Mouse (Mus musculus): ENCODE results near the gene Faap100. TPM values are rescaled to one million over a fixed set of nuclear protein-coding genes. Genes with fewer than 3 reads are reported as not detected.

The Faap100 gene
- total and polyA plus RNA-seq, 2 experiments from 2014 or later = 109 to 180 TPM

DNA sequence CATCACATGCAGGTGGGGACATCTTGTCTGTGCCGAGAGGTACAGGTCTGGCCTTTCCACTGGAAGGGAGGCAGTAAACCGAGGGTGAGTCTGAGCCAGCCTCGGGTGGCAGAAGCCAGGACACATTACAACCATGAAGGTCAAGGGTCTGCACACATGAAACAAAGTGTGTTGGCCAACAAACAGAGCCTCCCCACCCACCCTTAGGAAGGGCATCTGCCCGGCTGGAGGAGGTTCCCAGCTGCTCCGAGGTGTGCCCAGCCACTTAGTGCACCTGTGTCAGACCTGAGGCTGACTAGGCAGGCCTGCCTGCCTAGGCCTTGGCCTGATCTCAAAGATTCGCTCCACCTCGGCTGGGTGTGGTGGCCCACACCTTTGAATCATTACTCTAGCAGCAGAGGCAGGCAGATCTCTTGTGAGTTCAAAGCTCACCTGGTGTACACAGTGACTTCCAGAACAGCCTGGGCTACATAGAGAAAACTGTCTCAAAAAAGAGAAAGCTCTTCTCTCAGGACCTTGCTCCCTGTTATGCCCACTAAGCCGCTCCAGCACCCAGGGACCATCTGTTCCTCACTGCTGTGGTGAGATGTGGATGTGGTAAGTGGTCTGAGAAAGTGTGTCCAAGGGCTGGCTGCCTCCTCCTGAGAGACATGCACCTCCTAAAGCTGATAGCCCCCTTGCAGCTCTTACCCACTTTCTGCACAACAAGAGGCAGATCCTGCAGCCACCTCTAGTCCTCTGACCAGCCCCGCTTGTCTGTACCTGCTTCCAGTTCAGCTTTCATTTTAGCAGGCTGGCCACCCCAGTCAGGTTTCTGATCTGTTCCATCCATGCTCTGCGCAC is 27.1 kb downstream of the Faap100 start:
- H3K9me3 ChIP-seq (ENCODE audit: low read length) = no peaks in the 10 kb centered on the region
- ATAC-seq (ENCODE audit: low FRiP score) = no peak
- 88% methylated on average over 10 of the region's 10 CpGs for WGBS
- TF ChIP-seq CTCF (IDR thresholded peaks at IDR 0.05) = no peak
- H3K27me3 ChIP-seq (ENCODE audit: insufficient read depth, low read length) = no peaks in the 10 kb centered on the region
- H3K4me1 ChIP-seq (ENCODE audit: insufficient read depth, low read length) = peaks cover 7% of the 10 kb centered on the region; the same call in 1 of the 2 replicates
- H3K4me2 ChIP-seq (ENCODE audit: low read depth, low read length, poor library complexity, severe bottlenecking) = peak overlapping the region; percentile 74; the same call in 1 of the 2 replicates
- no peaks in the 10 kb centered on the region for H3K36me3 ChIP-seq (ENCODE audit: insufficient read depth, low read length)
- H3K4me3 ChIP-seq (ENCODE audit: low read depth, low read length) = no peak overlapping the region
- peak overlapping the region; percentile 99 for H3K27ac ChIP-seq (ENCODE audit: low read depth, low read length)
- no peak overlapping the region for H3K9ac ChIP-seq (replicated peaks; ENCODE audit: low read length, poor library complexity, severe bottlenecking)
- no peak for DNase-seq (ENCODE audit: low spot score)

DNA sequence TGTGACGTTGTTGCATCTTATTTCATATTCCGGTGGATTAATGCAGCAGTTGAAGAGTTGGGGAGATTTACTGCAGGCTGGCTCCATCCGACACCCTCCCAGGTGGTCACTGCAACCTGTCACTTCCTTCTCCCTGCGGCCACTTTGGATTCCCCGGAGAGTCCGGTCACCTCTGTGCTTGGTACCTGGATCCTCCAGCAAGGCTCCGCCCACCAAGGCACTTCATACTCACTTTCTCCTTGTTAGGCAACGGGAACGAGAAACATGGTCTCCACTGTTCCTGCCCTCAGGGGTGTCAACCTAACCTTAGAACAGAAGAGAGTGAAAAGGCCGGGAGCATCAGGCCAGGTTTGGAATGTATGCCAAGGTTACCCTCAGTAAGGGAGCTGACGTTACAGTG is 27.9 kb downstream of the Faap100 start:
- Histone ChIP-seq H3K36me3 (ENCODE audit: insufficient read depth, low read length) (no peaks in the 10 kb centered on the region), H3K9me3 (ENCODE audit: low read length) (no peaks in the 10 kb centered on the region), H3K27me3 (ENCODE audit: insufficient read depth, low read length) (no peaks in the 10 kb centered on the region), H3K9ac (replicated peaks; ENCODE audit: low read length, poor library complexity, severe bottlenecking) (peak overlapping the region; percentile 100), H3K4me3 (ENCODE audit: low read depth, low read length) (peak overlapping the region; percentile 97), H3K4me2 (ENCODE audit: low read depth, low read length, poor library complexity, severe bottlenecking) (peak overlapping the region; percentile 74), H3K27ac (ENCODE audit: low read depth, low read length) (peak overlapping the region; percentile 99), H3K4me1 (ENCODE audit: insufficient read depth, low read length) (peaks cover 7% of the 10 kb centered on the region; the same call in 1 of the 2 replicates)
- TF ChIP-seq CTCF (IDR thresholded peaks at IDR 0.05) = no peak
- DNase-seq (ENCODE audit: low spot score) (no peak), ATAC-seq (ENCODE audit: low FRiP score) (no peak)
- 16% methylated on average over 11 of the region's 11 CpGs for WGBS

DNA sequence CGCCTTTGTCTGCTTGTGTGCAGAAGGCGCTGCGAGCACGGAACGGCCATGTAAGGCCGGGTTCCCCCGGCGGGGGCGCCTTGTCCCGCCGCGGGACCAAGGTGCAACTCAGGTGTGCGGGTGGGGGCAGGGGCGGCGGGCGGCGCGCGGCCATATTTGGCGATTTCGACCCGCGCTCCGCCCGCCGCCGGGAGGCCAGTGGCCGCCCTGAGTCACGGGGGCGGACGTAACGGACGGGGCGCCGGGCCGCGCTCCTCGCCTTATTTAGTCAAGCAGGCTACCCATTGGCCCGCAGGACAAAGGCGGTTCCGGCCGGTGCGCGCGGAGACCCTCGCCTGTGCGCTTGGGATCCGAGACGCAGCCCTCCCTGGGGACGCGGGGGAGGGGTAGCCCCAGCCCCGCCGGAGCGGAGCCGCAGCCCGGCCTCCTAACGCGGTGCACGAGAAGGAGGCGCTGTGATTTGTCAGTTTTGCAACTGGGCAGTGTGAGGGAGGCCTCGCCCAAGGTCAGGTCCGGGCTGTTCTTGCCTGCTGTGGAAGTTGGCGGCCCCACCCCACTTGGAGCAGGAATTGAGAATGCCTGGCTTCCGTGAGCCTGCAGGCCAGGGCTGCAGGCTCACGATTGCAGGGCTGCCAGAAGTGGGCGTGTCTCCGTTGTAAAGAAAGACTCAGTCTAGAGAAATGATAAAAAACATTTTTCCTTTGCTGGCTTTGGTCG is 28.4 kb downstream of the Faap100 start:
- 1% methylated on average over 62 of the region's 68 CpGs for WGBS
- peak; percentile 22; the same call in 1 of the 2 replicates for TF ChIP-seq CTCF (IDR thresholded peaks at IDR 0.05)
- Histone ChIP-seq H3K27me3 (ENCODE audit: insufficient read depth, low read length) (no peaks in the 10 kb centered on the region), H3K9ac (replicated peaks; ENCODE audit: low read length, poor library complexity, severe bottlenecking) (peak overlapping the region; percentile 100), H3K4me3 (ENCODE audit: low read depth, low read length) (peak overlapping the region; percentile 97), H3K4me1 (ENCODE audit: insufficient read depth, low read length) (peaks cover 7% of the 10 kb centered on the region; the same call in 1 of the 2 replicates), H3K36me3 (ENCODE audit: insufficient read depth, low read length) (peaks cover 3% of the 10 kb centered on the region), H3K27ac (ENCODE audit: low read depth, low read length) (peak overlapping the region; percentile 99), H3K9me3 (ENCODE audit: low read length) (no peaks in the 10 kb centered on the region), H3K4me2 (ENCODE audit: low read depth, low read length, poor library complexity, severe bottlenecking) (peak overlapping the region; percentile 74)
- ATAC-seq (ENCODE audit: low FRiP score) = peak; percentile 67
- peak; percentile 92 for DNase-seq (ENCODE audit: low spot score)

DNA sequence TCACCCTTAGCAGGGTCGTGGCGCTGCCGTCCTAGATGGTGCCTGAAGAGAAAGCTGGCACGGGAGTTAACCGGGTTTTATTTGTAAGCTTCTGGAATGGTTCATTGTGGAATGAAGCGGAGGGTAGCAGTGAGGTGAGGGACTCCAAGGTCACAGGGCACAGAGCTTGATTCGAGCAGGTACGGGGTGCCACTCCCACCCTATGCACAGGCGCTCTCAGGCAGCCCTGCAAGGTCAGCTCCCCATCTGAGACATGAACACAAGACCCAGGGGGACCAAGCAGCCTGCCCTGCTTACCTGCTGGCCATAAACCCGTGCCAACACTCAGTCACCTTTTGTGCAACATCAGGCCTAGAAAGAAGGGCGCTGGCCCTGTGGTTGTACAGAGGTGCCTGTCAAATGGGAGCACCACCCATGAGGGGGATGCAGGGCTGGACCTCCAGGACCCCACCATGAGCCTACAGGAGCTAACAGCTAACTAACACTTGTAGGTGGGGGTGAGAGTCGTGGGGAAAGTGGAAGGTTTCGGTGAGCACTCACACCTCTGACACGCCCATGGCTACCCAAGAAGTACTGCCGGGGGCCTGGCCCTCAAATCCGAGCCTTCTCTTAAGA is 29.1 kb downstream of the Faap100 start:
- H3K9ac ChIP-seq (replicated peaks; ENCODE audit: low read length, poor library complexity, severe bottlenecking) = peak overlapping the region; percentile 100
- H3K36me3 ChIP-seq (ENCODE audit: insufficient read depth, low read length) = peaks cover 6% of the 10 kb centered on the region
- WGBS = 0% methylated on average over 16 of the region's 16 CpGs
- DNase-seq (ENCODE audit: low spot score) (peak; percentile 60), ATAC-seq (ENCODE audit: low FRiP score) (peak; percentile 15; the same call in 1 of the 2 replicates)
- H3K27ac ChIP-seq (ENCODE audit: low read depth, low read length) = peak overlapping the region; percentile 99
- peak overlapping the region; percentile 74 for H3K4me2 ChIP-seq (ENCODE audit: low read depth, low read length, poor library complexity, severe bottlenecking)
- peaks cover 7% of the 10 kb centered on the region; the same call in 1 of the 2 replicates for H3K4me1 ChIP-seq (ENCODE audit: insufficient read depth, low read length)
- no peaks in the 10 kb centered on the region for H3K27me3 ChIP-seq (ENCODE audit: insufficient read depth, low read length)
- no peaks in the 10 kb centered on the region for H3K9me3 ChIP-seq (ENCODE audit: low read length)
- peak overlapping the region; percentile 97 for H3K4me3 ChIP-seq (ENCODE audit: low read depth, low read length)
- no peak for TF ChIP-seq CTCF (IDR thresholded peaks at IDR 0.05)

DNA sequence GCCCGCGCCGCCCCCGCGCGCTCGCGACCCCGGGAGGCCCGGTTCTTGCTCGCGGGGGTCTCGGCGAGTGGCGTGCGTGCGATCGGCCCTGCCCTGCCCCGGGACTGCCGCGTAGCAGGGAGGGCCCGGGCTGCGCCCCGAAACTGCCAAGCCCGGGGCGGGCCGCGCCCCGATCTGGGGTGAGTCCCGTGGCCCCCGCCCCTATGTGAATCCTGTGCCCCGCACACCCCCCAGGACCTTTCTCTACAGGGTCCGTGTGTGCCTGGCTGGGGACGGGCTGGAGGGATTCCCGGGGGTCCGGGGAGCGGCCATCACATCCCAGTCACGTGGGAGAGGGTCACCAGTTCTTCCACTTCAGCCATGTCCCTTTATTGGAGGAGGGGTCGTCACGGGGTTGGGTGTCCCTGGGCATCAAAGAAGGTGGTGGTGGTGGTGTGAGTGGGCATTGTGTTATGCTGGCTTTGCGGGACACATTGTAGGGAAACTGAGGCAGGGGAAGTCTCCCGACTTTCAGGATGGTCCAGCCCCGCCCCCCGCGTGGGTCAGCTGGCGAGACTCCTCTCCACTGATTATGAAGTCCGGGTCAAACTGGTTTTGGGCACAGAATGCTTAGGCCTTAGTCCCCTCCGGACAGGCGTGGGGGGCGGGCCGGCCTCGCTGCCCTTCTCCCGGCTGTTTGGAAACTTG is 29.7 kb downstream of the Faap100 start:
- peaks cover 7% of the 10 kb centered on the region; the same call in 1 of the 2 replicates for H3K4me1 ChIP-seq (ENCODE audit: insufficient read depth, low read length)
- WGBS = under 1% methylated on average over 45 of the region's 53 CpGs

More for the DNA sequence above, 29.7 kb downstream of the Faap100 start:
- H3K9me3 ChIP-seq (ENCODE audit: low read length) = no peaks in the 10 kb centered on the region
- peak overlapping the region; percentile 99 for H3K27ac ChIP-seq (ENCODE audit: low read depth, low read length)
- no peak for TF ChIP-seq CTCF (IDR thresholded peaks at IDR 0.05)
- H3K4me2 ChIP-seq (ENCODE audit: low read depth, low read length, poor library complexity, severe bottlenecking) = peak overlapping the region; percentile 74
- DNase-seq (ENCODE audit: low spot score) (peak; percentile 80), ATAC-seq (ENCODE audit: low FRiP score) (peak; percentile 61)
- H3K27me3 ChIP-seq (ENCODE audit: insufficient read depth, low read length) = no peaks in the 10 kb centered on the region
- H3K9ac ChIP-seq (replicated peaks; ENCODE audit: low read length, poor library complexity, severe bottlenecking) = peak overlapping the region; percentile 100
- peak overlapping the region; percentile 97 for H3K4me3 ChIP-seq (ENCODE audit: low read depth, low read length)
- peaks cover 6% of the 10 kb centered on the region for H3K36me3 ChIP-seq (ENCODE audit: insufficient read depth, low read length)
